Mouse (Mus musculus): ENCODE results near the gene Lamp5.

DNA sequence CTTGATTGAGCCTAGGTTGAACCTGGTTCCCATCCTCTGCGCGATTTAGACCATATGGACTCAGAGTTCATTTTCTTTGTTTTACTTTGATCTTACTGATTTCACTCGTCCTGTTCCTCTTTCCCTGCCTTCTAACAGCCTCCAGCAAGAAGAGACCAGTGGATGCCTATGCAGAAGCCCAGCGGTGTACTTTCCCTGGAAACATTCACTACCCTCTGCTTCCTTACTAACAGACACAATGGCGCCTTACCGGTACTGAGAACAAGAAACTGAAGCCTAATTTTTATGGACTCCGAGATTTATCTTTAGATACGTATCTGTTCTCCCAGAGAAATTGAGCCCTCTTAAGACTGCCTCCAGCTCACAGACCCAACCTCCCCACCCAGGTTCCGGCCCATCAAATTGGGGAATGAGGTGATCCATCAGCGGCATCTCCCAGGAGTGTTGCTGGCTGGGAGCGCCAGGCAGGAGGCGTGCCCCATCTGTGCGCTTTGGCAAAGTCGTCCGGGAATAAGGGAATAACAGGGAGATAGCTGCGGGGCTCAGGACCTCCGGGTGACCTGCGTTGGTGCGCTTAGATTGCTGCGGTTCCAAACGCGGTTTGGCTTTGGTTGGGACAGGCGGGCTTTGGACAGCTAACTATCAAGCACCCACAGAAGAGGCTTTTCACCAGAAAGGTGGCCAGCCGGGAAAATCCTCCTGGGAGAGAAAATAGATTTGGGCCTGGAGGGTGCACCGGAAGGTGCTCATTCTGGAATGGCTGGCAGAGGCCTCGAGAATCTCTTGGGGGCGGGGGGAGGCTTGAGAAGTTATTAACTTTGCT lies 1.0 kb upstream of the Lamp5 start:
- TF ChIP-seq CTCF (IDR thresholded peaks at IDR 0.05) (no peak), EP300 (IDR thresholded peaks at IDR 0.05; ENCODE audit: insufficient read depth, low read depth, low read length) (no peak)
